Mouse (Mus musculus): ENCODE measurements around the gene C530008M17Rik. TPM values are rescaled to one million over a fixed set of nuclear protein-coding genes. Genes with fewer than 3 reads are reported as not detected.

Gene C530008M17Rik
- polyA plus RNA-seq, 1 experiment from 2014 or later, result 27.6 TPM

GRCm38 (mm10) chr5:76747851-76748250, 91.5 kb downstream of the C530008M17Rik start:
- H3K9me3 ChIP-seq, result no peaks in the 10 kb centered on the region
- H3K9ac ChIP-seq, result no peak overlapping the region
- no peak overlapping the region for H3K27ac ChIP-seq (replicated peaks)
- no peaks in the 10 kb centered on the region for H3K27me3 ChIP-seq (replicated peaks)
- H3K4me2 ChIP-seq, result no peak overlapping the region
- WGBS, result 45% methylated on average over 7 of the region's 7 CpGs
- ATAC-seq (ENCODE audit: extremely low read depth, insufficient number of reproducible peaks, low FRiP score, low TSS enrichment), result no peak
- H3K36me3 ChIP-seq, result no peaks in the 10 kb centered on the region
- no peak overlapping the region for H3K4me3 ChIP-seq
- H3K4me1 ChIP-seq, result 0 out of 2 replicates have a peak, but pooled peaks cover 4% of the 10 kb centered on the region

- H3K9ac ChIP-seq, result no peak overlapping the region
- no peak overlapping the region for H3K4me2 ChIP-seq
- no peaks in the 10 kb centered on the region for H3K27me3 ChIP-seq (replicated peaks)
- no peaks in the 10 kb centered on the region for H3K9me3 ChIP-seq
- H3K4me3 ChIP-seq, result no peak overlapping the region
- H3K4me1 ChIP-seq, result no peaks in the 10 kb centered on the region
- no peak for ATAC-seq (ENCODE audit: extremely low read depth, insufficient number of reproducible peaks, low FRiP score, low TSS enrichment)
- no peaks in the 10 kb centered on the region for H3K36me3 ChIP-seq
- WGBS, result 84% methylated on average over 5 of the region's 5 CpGs
- H3K27ac ChIP-seq (replicated peaks), result no peak overlapping the region
Measured at GRCm38 (mm10) chr5:76752351-76752750, 96.0 kb downstream of the C530008M17Rik start.

GRCm38 (mm10) chr5:76760349-76760748, 104.0 kb downstream of the C530008M17Rik start:
- ATAC-seq (ENCODE audit: extremely low read depth, insufficient number of reproducible peaks, low FRiP score, low TSS enrichment), result no peak
- Histone ChIP-seq H3K4me1 (peaks cover 16% of the 10 kb centered on the region), H3K36me3 (no peaks in the 10 kb centered on the region), H3K9ac (no peak overlapping the region), H3K27ac (replicated peaks) (no peak overlapping the region), H3K4me2 (no peak overlapping the region), H3K4me3 (no peak overlapping the region), H3K27me3 (replicated peaks) (no peaks in the 10 kb centered on the region), H3K9me3 (no peaks in the 10 kb centered on the region)
- 50% methylated on average over 3 of the region's 3 CpGs for whole genome bisulfite sequencing

GRCm38 (mm10) chr5:76762030-76762698, 105.9 kb downstream of the C530008M17Rik start:
- H3K27me3 ChIP-seq (replicated peaks), result no peaks in the 10 kb centered on the region
- H3K4me3 ChIP-seq, result no peak overlapping the region
- peaks cover 16% of the 10 kb centered on the region for H3K4me1 ChIP-seq
- no peaks in the 10 kb centered on the region for H3K36me3 ChIP-seq
- H3K9me3 ChIP-seq, result 0 out of 2 replicates have a peak, but pooled peaks cover 4% of the 10 kb centered on the region
- no peak overlapping the region for H3K9ac ChIP-seq
- H3K27ac ChIP-seq (replicated peaks), result no peak overlapping the region
- H3K4me2 ChIP-seq, result no peak overlapping the region
- no peak for ATAC-seq (ENCODE audit: extremely low read depth, insufficient number of reproducible peaks, low FRiP score, low TSS enrichment)
- WGBS, result 71% methylated on average over 14 of the region's 14 CpGs

GRCm38 (mm10) chr5:76763148-76763701, 106.9 kb downstream of the C530008M17Rik start:
- 72% methylated on average over 10 of the region's 10 CpGs for WGBS
- H3K4me2 ChIP-seq, result no peak overlapping the region
- no peaks in the 10 kb centered on the region for H3K36me3 ChIP-seq
- H3K27me3 ChIP-seq (replicated peaks), result no peaks in the 10 kb centered on the region
- H3K4me1 ChIP-seq, result peaks cover 16% of the 10 kb centered on the region
- H3K9ac ChIP-seq, result no peak overlapping the region
- H3K27ac ChIP-seq (replicated peaks), result no peak overlapping the region
- no peak for ATAC-seq (ENCODE audit: extremely low read depth, insufficient number of reproducible peaks, low FRiP score, low TSS enrichment)
- H3K4me3 ChIP-seq, result no peak overlapping the region
- H3K9me3 ChIP-seq, result 0 out of 2 replicates have a peak, but pooled peaks cover 4% of the 10 kb centered on the region

GRCm38 (mm10) chr5:76763731-76764130, 107.4 kb downstream of the C530008M17Rik start:
- Histone ChIP-seq H3K4me1 (peaks cover 16% of the 10 kb centered on the region), H3K27ac (replicated peaks) (no peak overlapping the region), H3K4me3 (no peak overlapping the region), H3K9me3 (0 out of 2 replicates have a peak, but pooled peaks cover 4% of the 10 kb centered on the region), H3K9ac (no peak overlapping the region), H3K27me3 (replicated peaks) (no peaks in the 10 kb centered on the region), H3K4me2 (no peak overlapping the region), H3K36me3 (no peaks in the 10 kb centered on the region)
- ATAC-seq (ENCODE audit: extremely low read depth, insufficient number of reproducible peaks, low FRiP score, low TSS enrichment), result no peak
- 63% methylated on average over 6 of the region's 6 CpGs for WGBS

- ATAC-seq (ENCODE audit: extremely low read depth, insufficient number of reproducible peaks, low FRiP score, low TSS enrichment), result no peak
- H3K27me3 ChIP-seq (replicated peaks), result no peaks in the 10 kb centered on the region
- H3K4me3 ChIP-seq, result no peak overlapping the region
- no peak overlapping the region for H3K4me2 ChIP-seq
- H3K27ac ChIP-seq (replicated peaks), result no peak overlapping the region
- H3K9ac ChIP-seq, result no peak overlapping the region
- 0 out of 2 replicates have a peak, but pooled peaks cover 4% of the 10 kb centered on the region for H3K9me3 ChIP-seq
- WGBS, result 66% methylated on average over 3 of the region's 3 CpGs
- H3K36me3 ChIP-seq, result no peaks in the 10 kb centered on the region
- no peaks in the 10 kb centered on the region for H3K4me1 ChIP-seq
Measured at GRCm38 (mm10) chr5:76769014-76769413, 112.7 kb downstream of the C530008M17Rik start.

GRCm38 (mm10) chr5:76769572-76769971, 113.3 kb downstream of the C530008M17Rik start:
- WGBS, result 83% methylated on average over 15 of the region's 15 CpGs
- H3K4me3 ChIP-seq, result no peak overlapping the region
- no peak overlapping the region for H3K4me2 ChIP-seq

GRCm38 (mm10) chr5:76771371-76771770, 115.1 kb downstream of the C530008M17Rik start:
- no peak for ATAC-seq (ENCODE audit: extremely low read depth, insufficient number of reproducible peaks, low FRiP score, low TSS enrichment)
- Histone ChIP-seq H3K27ac (replicated peaks) (no peak overlapping the region), H3K4me3 (no peak overlapping the region), H3K9ac (no peak overlapping the region), H3K27me3 (replicated peaks) (no peaks in the 10 kb centered on the region), H3K9me3 (no peaks in the 10 kb centered on the region), H3K4me1 (no peaks in the 10 kb centered on the region), H3K4me2 (no peak overlapping the region), H3K36me3 (no peaks in the 10 kb centered on the region)
- 74% methylated on average over 5 of the region's 5 CpGs for WGBS

More at GRCm38 (mm10) chr5:76769572-76769971, 113.3 kb downstream of the C530008M17Rik start:
- no peaks in the 10 kb centered on the region for H3K4me1 ChIP-seq
- no peaks in the 10 kb centered on the region for H3K36me3 ChIP-seq
- 0 out of 2 replicates have a peak, but pooled peaks cover 4% of the 10 kb centered on the region for H3K9me3 ChIP-seq
- ATAC-seq (ENCODE audit: extremely low read depth, insufficient number of reproducible peaks, low FRiP score, low TSS enrichment), result no peak
- H3K27ac ChIP-seq (replicated peaks), result no peak overlapping the region
- H3K9ac ChIP-seq, result no peak overlapping the region
- H3K27me3 ChIP-seq (replicated peaks), result no peaks in the 10 kb centered on the region

GRCm38 (mm10) chr5:76772831-76773230, 116.5 kb downstream of the C530008M17Rik start:
- no peaks in the 10 kb centered on the region for H3K36me3 ChIP-seq
- ATAC-seq (ENCODE audit: extremely low read depth, insufficient number of reproducible peaks, low FRiP score, low TSS enrichment), result no peak
- no peak overlapping the region for H3K9ac ChIP-seq
- no peaks in the 10 kb centered on the region for H3K9me3 ChIP-seq
- no peak overlapping the region for H3K4me3 ChIP-seq
- no peaks in the 10 kb centered on the region for H3K27me3 ChIP-seq (replicated peaks)
- H3K4me2 ChIP-seq, result no peak overlapping the region
- H3K27ac ChIP-seq (replicated peaks), result no peak overlapping the region
- H3K4me1 ChIP-seq, result no peaks in the 10 kb centered on the region
- WGBS, result 65% methylated on average over 4 of the region's 4 CpGs

GRCm38 (mm10) chr5:76773492-76774158, 117.3 kb downstream of the C530008M17Rik start:
- H3K27me3 ChIP-seq (replicated peaks), result no peaks in the 10 kb centered on the region
- no peak overlapping the region for H3K27ac ChIP-seq (replicated peaks)
- 64% methylated on average over 9 of the region's 9 CpGs for WGBS
- H3K4me2 ChIP-seq, result no peak overlapping the region
- H3K4me1 ChIP-seq, result no peaks in the 10 kb centered on the region
- H3K36me3 ChIP-seq, result no peaks in the 10 kb centered on the region
- H3K4me3 ChIP-seq, result no peak overlapping the region
- no peak for ATAC-seq (ENCODE audit: extremely low read depth, insufficient number of reproducible peaks, low FRiP score, low TSS enrichment)
- H3K9ac ChIP-seq, result no peak overlapping the region
- no peaks in the 10 kb centered on the region for H3K9me3 ChIP-seq

Measured in heart, embryonic 13.5 days (tissue).